Mouse (Mus musculus) forebrain, postnatal 0 days (tissue): ENCODE results near the gene Sppl3. TPM values are rescaled to one million over a fixed set of nuclear protein-coding genes. Genes with fewer than 3 reads are reported as not detected.

Experiments used
- ATAC-seq: fragments of 200-750 bp; cut with Nextera tagmentation; 2 replicates; pipeline ENCODE4 v1.8.0; 2017; ENCODE audit warnings: mild to moderate bottlenecking, moderate library complexity
- DNase-seq: peaks from one replicate; pipeline ENCODE4 v3.0.0-alpha.2; 2015
- H3K27ac ChIP-seq: fragments of 300-500 bp; sonication (generic); 2 replicates; pipeline ENCODE4 v1.5.1; 2014; ENCODE audit warnings: low read depth, mild to moderate bottlenecking, antibody characterized with exemption, low read length, moderate library complexity, mixed read lengths
- H3K27me3 ChIP-seq: fragments of 300-500 bp; sonication (generic); 2 replicates; pipeline ENCODE4 v1.6.1; 2014; ENCODE audit warnings: mild to moderate bottlenecking, low read length, mixed read lengths; ENCODE audit not compliant: insufficient read depth
- H3K36me3 ChIP-seq: fragments of 300-500 bp; sonication (generic); 2 replicates; pipeline ENCODE4 v1.6.1; 2014; ENCODE audit warnings: mild to moderate bottlenecking, moderate library complexity; ENCODE audit not compliant: insufficient read depth
- H3K4me1 ChIP-seq: fragments of 300-500 bp; sonication (generic); 2 replicates; pipeline ENCODE4 v1.6.1; 2014; ENCODE audit warnings: antibody characterized with exemption; ENCODE audit not compliant: insufficient read depth
- H3K4me2 ChIP-seq: fragments of 300-500 bp; sonication (generic); 2 replicates; pipeline ENCODE4 v1.6.1; 2014; ENCODE audit warnings: low read depth, mild to moderate bottlenecking, moderate library complexity
- H3K4me3 ChIP-seq: fragments of 300-500 bp; sonication (generic); 2 replicates; pipeline ENCODE4 v1.5.1; 2014; ENCODE audit warnings: low read depth, low read length, mixed read lengths
- H3K9ac ChIP-seq: fragments of 300-500 bp; sonication (generic); 2 replicates; pipeline ENCODE4 v1.6.1; 2014; ENCODE audit warnings: mild to moderate bottlenecking
- H3K9me3 ChIP-seq: fragments of 300-500 bp; sonication (generic); 2 replicates; pipeline ENCODE4 v1.6.1; 2016; ENCODE audit warnings: low read length
- CTCF ChIP-seq: sonication (generic); IDR thresholded peaks from 2 replicates; pipeline ENCODE4 v1.5.1; 2016; ENCODE audit warnings: antibody characterized with exemption, control low read depth, low read depth
- WGBS: fragments of 180-500 bp; shearing (Covaris S2); extraction: QIAGEN DNeasy Blood & Tissue Kit; methylation state at CpG from one replicate; pipeline ENCODE4 v1.1.7; 2014; 5-methylcytosine and 5-hydroxymethylcytosine counted together
- polyA plus RNA-seq: library from polyadenylated mRNA; unstranded; fragments of >200 nt; fragmentation: Nextera tagmentation; extraction: Ambion mirVana; gene quantifications from 2 replicates; pipeline ENCODE4 v1.2.1, GENCODE M21; 2015
- total RNA-seq: library from RNA; depleted of rRNA; stranded (reverse); fragments of >200 nt; gene quantifications from 2 replicates; pipeline ENCODE4 v1.2.3, GENCODE M21; 2014; rRNA removed

Gene Sppl3
- 79.1 and 114 TPM in 2 replicates for total RNA-seq
- 36.0 and 43.5 TPM in 2 replicates for polyA plus RNA-seq

- Histone ChIP-seq H3K9ac (peak within 1 kb of the TSS; percentile 92), H3K4me1 (peaks cover 11% of the 10 kb centered on the region; the same call in 1 of the 2 replicates), H3K4me3 (peak within 1 kb of the TSS; percentile 97), H3K9me3 (no peaks in the 10 kb centered on the region), H3K36me3 (no peaks in the 10 kb centered on the region), H3K4me2 (peak within 1 kb of the TSS; percentile 90), H3K27me3 (no peaks in the 10 kb centered on the region), H3K27ac (peak within 1 kb of the TSS; percentile 97)
- TF ChIP-seq CTCF: no peak
- peak; percentile 97 for DNase-seq
- 5% methylated on average over 47 of the region's 65 CpGs for WGBS
- ATAC-seq: peak; percentile 93
Observed at GRCm38 (mm10) chr5:115010577-115011216, at the start of gene Sppl3. TSS of gene Sppl3 (plus strand) at chr5:115011137.

GRCm38 (mm10) chr5:114961590-114962360 is 49.2 kb upstream of the Sppl3 start:
- Histone ChIP-seq H3K36me3 (no peaks in the 10 kb centered on the region), H3K9me3 (0 out of 2 replicates have a peak, but pooled peaks cover 5% of the 10 kb centered on the region), H3K27me3 (no peaks in the 10 kb centered on the region), H3K4me3 (no peak overlapping the region), H3K4me2 (no peak overlapping the region), H3K4me1 (no peaks in the 10 kb centered on the region), H3K27ac (no peak overlapping the region), H3K9ac (no peak overlapping the region)
- DNase-seq (no peak), ATAC-seq (no peak)
- 57% methylated on average over 4 of the region's 4 CpGs for WGBS
- no peak for TF ChIP-seq CTCF

- H3K4me3 ChIP-seq: no peak overlapping the region
- H3K36me3 ChIP-seq: no peaks in the 10 kb centered on the region
- no peak overlapping the region for H3K4me2 ChIP-seq
- no peak for TF ChIP-seq CTCF
- ATAC-seq: no peak
- H3K4me1 ChIP-seq: no peaks in the 10 kb centered on the region
- H3K9me3 ChIP-seq: no peaks in the 10 kb centered on the region
- H3K9ac ChIP-seq: no peak overlapping the region
- no peak overlapping the region for H3K27ac ChIP-seq
- WGBS: 74% methylated on average over 7 of the region's 7 CpGs
- no peaks in the 10 kb centered on the region for H3K27me3 ChIP-seq
- DNase-seq: no peak
Observed at GRCm38 (mm10) chr5:114964315-114964966, 46.5 kb upstream of the Sppl3 start.

- Histone ChIP-seq H3K36me3 (no peaks in the 10 kb centered on the region), H3K4me1 (no peaks in the 10 kb centered on the region), H3K27me3 (no peaks in the 10 kb centered on the region), H3K4me3 (no peak overlapping the region), H3K27ac (no peak overlapping the region), H3K9me3 (no peaks in the 10 kb centered on the region), H3K9ac (no peak overlapping the region), H3K4me2 (no peak overlapping the region)
- DNase-seq: no peak
- no peak for TF ChIP-seq CTCF
- no peak for ATAC-seq
- 69% methylated on average over 17 of the region's 17 CpGs for WGBS
Observed at GRCm38 (mm10) chr5:114964967-114965898, 45.7 kb upstream of the Sppl3 start.

DNA sequence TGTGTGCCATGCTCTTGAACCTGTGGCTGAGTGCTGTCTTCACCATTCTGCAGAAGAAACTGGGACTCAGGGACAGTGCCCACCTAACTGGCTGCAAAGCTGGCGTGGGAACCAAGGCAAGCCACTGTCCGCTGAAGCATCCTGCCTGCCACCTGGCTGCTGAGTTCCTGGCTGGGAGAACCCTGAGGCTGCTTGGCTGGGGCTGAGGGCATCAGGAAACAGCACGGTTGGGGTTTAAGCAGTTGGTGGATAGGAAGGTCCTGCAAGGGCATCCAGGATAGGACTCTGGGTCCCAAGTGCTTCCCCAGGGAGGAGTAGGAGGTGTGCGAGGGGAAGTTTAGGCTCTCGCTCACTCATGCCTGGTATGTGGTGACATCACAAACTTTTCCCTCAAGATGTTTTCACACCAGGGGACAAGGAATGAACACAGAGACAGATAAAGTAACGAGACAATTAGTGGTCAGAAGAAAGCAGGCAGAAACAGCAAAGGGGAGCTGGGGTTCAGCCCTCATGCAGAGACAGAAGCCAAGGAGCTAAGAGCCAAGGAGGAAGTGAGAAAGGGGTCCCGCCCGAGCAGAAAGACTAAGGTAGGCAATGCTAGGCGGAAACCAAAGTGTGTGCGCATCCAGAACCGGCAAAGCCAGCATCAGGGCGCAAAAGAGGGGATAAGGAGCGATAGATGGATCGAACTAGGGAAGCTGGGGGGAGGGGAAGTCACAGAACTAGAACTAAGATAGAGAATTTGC is 43.2 kb upstream of the Sppl3 start:
- TF ChIP-seq CTCF: no peak
- H3K36me3 ChIP-seq: no peaks in the 10 kb centered on the region
- no peaks in the 10 kb centered on the region for H3K27me3 ChIP-seq
- H3K9ac ChIP-seq: no peak overlapping the region
- H3K4me3 ChIP-seq: no peak overlapping the region
- WGBS: 37% methylated on average over 14 of the region's 14 CpGs
- no peak for ATAC-seq
- no peak overlapping the region for H3K27ac ChIP-seq
- H3K4me1 ChIP-seq: no peaks in the 10 kb centered on the region
- no peak for DNase-seq
- no peaks in the 10 kb centered on the region for H3K9me3 ChIP-seq
- no peak overlapping the region for H3K4me2 ChIP-seq

- H3K36me3 ChIP-seq: no peaks in the 10 kb centered on the region
- ATAC-seq: no peak
- no peaks in the 10 kb centered on the region for H3K9me3 ChIP-seq
- no peak for DNase-seq
- H3K4me3 ChIP-seq: no peak overlapping the region
- H3K27ac ChIP-seq: no peak overlapping the region
- H3K4me1 ChIP-seq: no peaks in the 10 kb centered on the region
- H3K4me2 ChIP-seq: no peak overlapping the region
- no peaks in the 10 kb centered on the region for H3K27me3 ChIP-seq
- WGBS: 23% methylated on average over 7 of the region's 7 CpGs
- no peak for TF ChIP-seq CTCF
- no peak overlapping the region for H3K9ac ChIP-seq
Observed at GRCm38 (mm10) chr5:114968651-114969050, 42.3 kb upstream of the Sppl3 start.
